Mouse (Mus musculus) retina, postnatal 7 days (tissue): ENCODE measurements around the gene Sprr2a3.
"Not testable (repeated sequence)": the region's sequence is repeated elsewhere in the genome, so short reads cannot be mapped to it uniquely, and the experiment has no call there.

ENCODE experiments used
- DNase-seq: peaks from one replicate; pipeline ENCODE4 v3.0.0-alpha.2; 2012; ENCODE audit warnings: low read depth, low spot score

The Sprr2a3 gene

DNA sequence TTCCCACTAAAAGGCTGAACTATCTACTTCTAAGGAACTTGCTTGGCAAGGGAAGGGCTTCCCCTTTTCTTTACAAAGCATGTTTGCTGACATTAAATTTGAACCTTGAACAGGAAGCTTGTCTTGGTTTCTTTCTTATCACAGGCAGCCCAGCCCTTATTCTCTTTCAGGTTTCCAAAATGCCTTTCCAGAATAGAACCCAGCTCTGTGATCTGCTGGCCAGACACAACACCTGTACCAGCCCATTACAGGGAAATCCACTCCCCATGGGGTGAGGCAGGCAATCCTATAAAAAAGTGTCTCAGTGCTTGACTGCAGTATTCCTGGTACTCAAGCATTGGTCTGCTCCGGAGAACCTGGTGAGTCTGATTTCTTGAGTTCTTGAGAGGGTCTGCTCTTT is at the start of gene Sprr2a3:
Gene Sprr2a3, plus strand, starts transcription at position 317 of the 400 bp plus-strand sequence.
- DNase-seq = not testable (repeated sequence)

DNA sequence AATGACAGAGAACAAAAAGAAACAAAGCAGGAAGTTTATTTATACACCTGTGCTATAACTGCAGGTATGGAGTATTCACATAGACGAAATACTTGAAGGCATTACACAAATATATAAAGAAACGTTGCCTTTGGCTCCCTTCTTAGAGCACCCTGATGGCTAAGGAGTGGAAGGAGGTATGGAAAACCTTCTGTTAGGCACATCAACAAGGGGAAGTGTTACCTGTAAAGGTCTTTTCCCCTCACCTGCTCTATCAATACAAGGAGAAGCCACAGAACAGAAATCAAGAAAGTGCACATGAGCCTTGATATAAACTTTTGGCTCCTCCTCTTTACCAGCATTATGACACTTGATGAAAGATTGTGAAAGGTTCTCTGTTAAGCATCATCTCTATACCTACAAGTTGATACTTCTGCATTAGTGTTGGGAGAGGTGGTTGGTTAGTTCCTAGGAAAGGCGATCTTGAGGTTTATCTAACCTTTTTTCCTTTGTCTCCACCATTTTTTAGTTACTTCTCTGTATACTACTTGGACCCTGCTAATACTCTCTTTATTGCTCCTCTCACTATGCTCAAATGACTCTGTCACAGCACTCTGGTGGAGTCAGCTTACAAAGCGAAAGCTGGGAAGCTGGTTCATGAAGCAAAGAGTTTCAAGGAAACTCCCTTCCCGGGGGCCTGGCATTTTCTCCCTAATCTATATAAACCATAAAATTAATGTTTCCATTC is 48.6 kb upstream of the Sprr2a3 start:
- not testable (repeated sequence) for DNase-seq

DNA sequence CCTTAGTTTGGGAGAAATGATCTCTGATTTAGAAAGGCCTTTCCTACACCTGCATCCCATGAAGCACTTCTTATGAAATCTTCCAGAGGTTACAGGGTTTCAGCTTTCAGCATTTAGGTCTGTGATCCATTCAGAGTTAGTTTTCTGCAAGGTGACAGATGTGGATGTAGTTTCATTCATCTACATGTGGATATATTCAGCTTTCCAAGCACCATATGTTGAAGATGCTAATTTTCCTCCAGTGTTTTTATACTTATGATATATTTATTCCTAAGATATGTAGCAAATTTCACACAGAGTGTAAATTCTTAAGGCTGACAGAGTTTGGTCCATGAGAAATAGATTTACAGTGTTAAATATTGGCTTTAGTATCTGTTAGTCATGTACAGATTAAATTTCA is 46.5 kb upstream of the Sprr2a3 start:
- not testable (repeated sequence) for DNase-seq

DNA sequence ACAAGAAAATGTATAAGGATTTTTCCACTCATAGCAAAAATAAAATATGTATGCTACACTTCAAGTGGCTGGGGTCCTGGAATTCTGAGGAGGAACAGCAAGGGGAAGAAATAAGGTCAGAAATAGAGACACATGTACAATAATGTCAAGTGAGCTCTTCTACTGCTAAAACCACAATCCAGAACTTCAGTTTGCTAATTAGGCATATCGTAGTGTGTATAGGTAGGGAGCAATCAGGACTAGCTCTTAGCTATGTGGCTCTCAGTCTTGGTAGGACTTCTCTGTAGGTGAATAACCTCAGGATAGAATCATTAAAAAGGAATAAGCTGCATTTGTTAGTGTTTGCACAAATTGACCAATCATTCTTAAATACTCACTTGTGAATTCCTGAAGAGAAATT is 46.0 kb upstream of the Sprr2a3 start:
- not testable (repeated sequence) for DNase-seq

DNA sequence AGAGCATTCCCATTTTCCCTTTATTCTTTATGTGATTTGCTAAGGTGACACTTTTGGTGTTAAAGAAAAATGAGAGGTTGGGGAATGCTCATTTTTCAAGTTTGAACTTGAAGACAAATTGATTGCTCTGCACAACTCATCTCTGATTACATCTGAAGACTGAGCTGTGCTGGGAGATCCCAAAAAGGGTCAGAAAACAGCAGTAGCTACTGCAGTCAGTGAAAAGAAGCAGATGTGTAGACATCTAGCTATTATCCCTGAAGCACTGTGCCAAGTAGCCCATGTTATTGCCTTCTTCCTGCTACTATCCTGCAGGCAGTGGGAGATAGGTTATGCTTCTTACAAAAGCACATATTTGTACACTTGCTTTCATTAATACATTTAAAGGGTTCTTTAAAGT is 40.4 kb upstream of the Sprr2a3 start:
- DNase-seq = not testable (repeated sequence)

DNA sequence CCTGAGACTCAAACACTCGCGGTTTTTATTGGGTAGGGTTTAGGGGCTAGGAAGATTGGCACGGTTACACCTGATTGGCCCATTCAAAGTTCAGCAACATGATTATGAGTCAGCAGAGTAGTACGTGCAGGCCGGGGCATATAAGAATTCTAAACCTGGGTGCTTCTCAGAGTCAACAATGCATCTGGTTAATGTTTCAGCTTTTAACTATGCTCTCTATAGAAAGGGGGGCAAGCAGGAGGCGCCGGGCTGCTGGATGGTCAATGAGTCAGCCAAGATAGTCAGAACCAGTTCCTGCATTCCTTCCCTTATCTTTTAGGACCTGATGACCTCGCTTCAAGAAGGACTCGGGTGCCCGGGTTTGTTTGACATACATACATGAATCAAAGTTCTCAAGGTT is 39.0 kb upstream of the Sprr2a3 start:
- not testable (repeated sequence) for DNase-seq

DNA sequence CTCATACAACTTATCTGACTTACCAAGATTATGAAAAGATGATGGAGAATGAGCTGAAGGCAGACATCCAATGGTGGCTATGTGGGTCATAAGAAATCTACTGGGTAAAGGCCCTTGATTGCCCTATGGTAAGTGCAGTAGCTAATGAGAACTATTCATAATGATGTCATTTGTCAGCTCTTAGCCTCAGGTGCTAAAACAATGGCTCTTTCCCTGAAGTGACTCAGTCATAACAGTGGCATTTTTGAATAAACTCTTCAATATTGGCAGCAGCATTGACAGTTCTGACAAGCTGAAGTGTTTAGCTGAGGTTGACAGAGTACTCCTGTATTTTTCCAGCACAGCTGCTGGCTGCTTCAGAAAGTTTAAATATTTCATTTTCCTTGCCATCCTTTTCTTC is 36.7 kb upstream of the Sprr2a3 start:
- DNase-seq = not testable (repeated sequence)

DNA sequence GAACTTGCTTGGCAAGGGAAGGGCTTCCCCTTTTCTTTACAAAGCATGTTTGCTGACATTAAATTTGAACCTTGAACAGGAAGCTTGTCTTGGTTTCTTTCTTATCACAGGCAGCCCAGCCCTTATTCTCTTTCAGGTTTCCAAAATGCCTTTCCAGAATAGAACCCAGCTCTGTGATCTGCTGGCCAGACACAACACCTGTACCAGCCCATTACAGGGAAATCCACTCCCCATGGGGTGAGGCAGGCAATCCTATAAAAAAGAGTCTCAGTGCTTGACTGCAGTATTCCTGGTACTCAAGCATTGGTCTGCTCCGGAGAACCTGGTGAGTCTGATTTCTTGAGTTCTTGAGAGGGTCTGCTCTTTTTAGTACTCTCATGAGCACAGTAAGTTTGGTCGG is 34.8 kb upstream of the Sprr2a3 start:
- DNase-seq = not testable (repeated sequence)

DNA sequence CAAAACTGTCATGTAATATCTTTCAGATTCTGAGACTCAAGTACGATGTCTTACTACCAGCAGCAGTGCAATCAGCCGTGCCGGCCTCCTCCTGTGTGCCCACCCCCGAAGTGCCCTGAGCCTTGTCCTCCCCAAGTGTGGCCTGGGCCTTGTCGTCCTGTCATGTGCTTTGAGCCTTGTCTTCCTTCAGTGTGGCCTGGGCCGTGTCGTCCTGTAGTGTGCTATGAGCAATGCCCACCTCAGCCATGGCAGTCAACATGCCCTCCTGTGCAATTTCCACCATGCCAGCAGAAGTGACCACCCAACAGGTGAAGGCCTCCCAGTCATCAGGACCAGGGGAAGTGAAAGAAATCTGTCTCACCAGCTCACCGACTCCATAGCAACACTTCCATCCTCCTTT is 31.4 kb upstream of the Sprr2a3 start:
- not testable (repeated sequence) for DNase-seq

DNA sequence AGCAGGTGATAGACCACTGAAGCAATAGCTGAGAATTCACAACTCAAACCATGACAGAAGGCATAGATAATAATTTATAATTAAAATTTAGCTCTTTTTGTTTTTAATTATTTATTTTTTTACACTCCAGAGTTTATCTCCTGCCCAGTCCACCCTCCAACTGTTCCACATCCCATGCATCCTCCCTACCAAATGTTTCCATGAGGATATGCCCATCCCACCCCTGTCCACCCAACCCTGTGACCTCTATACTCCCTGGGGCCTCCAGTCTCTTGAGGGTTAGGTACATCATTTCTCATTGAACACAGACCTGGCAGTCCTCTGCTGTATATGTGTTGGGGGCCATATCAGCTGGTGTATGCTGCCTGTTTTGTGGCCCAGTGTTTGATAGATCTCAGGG is 26.7 kb upstream of the Sprr2a3 start:
- not testable (repeated sequence) for DNase-seq

DNA sequence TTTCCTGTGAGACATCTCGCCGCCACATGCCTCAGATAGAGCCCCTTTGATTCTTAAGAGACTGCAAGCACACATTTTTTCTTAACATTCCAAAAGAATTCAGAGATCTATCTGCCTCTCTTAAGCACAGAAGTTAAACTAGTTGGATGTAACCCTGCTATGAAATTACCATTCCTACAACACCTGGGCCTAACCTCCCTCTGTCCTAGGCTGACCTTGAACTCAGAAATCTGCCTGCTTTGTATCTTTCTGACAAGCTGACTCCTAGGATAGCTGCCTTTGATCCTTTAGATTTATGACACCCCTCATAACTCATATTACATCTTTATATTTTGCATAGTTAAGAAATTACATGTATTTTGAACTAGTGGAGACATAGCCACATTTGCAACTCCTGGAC is 21.8 kb upstream of the Sprr2a3 start:
- not testable (repeated sequence) for DNase-seq

DNA sequence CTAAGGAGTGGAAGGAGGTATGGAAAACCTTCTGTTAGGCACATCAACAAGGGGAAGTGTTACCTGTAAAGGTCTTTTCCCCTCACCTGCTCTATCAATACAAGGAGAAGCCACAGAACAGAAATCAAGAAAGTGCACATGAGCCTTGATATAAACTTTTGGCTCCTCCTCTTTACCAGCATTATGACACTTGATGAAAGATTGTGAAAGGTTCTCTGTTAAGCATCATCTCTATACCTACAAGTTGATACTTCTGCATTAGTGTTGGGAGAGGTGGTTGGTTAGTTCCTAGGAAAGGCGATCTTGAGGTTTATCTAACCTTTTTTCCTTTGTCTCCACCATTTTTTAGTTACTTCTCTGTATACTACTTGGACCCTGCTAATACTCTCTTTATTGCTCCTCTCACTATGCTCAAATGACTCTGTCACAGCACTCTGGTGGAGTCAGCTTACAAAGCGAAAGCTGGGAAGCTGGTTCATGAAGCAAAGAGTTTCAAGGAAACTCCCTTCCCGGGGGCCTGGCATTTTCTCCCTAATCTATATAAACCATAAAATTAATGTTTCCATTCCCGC is 13.7 kb upstream of the Sprr2a3 start:
- DNase-seq = not testable (repeated sequence)

DNA sequence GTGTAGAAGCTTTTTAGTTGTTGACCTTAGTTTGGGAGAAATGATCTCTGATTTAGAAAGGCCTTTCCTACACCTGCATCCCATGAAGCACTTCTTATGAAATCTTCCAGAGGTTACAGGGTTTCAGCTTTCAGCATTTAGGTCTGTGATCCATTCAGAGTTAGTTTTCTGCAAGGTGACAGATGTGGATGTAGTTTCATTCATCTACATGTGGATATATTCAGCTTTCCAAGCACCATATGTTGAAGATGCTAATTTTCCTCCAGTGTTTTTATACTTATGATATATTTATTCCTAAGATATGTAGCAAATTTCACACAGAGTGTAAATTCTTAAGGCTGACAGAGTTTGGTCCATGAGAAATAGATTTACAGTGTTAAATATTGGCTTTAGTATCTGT is 11.7 kb upstream of the Sprr2a3 start:
- DNase-seq = not testable (repeated sequence)

DNA sequence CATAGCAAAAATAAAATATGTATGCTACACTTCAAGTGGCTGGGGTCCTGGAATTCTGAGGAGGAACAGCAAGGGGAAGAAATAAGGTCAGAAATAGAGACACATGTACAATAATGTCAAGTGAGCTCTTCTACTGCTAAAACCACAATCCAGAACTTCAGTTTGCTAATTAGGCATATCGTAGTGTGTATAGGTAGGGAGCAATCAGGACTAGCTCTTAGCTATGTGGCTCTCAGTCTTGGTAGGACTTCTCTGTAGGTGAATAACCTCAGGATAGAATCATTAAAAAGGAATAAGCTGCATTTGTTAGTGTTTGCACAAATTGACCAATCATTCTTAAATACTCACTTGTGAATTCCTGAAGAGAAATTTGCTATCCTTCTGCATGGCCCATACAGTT is 11.2 kb upstream of the Sprr2a3 start:
- not testable (repeated sequence) for DNase-seq

DNA sequence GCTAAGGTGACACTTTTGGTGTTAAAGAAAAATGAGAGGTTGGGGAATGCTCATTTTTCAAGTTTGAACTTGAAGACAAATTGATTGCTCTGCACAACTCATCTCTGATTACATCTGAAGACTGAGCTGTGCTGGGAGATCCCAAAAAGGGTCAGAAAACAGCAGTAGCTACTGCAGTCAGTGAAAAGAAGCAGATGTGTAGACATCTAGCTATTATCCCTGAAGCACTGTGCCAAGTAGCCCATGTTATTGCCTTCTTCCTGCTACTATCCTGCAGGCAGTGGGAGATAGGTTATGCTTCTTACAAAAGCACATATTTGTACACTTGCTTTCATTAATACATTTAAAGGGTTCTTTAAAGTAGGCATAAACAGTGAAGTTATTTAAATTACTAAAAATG is 5.6 kb upstream of the Sprr2a3 start:
- DNase-seq = not testable (repeated sequence)

DNA sequence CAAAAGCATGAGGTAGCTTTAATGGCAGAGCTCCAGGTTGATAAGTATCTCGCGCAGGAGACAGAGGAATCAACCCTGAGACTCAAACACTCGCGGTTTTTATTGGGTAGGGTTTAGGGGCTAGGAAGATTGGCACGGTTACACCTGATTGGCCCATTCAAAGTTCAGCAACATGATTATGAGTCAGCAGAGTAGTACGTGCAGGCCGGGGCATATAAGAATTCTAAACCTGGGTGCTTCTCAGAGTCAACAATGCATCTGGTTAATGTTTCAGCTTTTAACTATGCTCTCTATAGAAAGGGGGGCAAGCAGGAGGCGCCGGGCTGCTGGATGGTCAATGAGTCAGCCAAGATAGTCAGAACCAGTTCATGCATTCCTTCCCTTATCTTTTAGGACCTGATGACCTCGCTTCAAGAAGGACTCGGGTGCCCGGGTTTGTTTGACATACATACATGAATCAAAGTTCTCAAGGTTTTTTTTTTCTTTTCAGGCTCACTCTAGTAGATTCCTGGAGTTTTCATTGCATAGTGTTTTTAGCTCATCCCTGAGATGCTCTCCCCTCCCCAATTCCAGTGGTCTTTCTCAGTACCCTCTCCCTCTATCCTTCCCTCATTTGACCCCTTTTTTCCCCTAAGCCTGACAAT is 4.1 kb upstream of the Sprr2a3 start:
- not testable (repeated sequence) for DNase-seq

DNA sequence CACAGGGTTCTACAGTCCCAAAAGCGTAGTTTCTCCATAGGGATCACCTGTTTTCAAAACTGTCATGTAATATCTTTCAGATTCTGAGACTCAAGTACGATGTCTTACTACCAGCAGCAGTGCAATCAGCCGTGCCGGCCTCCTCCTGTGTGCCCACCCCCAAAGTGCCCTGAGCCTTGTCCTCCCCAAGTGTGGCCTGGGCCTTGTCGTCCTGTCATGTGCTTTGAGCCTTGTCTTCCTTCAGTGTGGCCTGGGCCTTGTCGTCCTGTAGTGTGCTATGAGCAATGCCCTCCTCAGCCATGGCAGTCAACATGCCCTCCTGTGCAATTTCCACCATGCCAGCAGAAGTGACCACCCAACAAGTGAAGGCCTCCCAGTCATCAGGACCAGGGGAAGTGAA is 3.3 kb downstream of the Sprr2a3 start:
- not testable (repeated sequence) for DNase-seq

DNA sequence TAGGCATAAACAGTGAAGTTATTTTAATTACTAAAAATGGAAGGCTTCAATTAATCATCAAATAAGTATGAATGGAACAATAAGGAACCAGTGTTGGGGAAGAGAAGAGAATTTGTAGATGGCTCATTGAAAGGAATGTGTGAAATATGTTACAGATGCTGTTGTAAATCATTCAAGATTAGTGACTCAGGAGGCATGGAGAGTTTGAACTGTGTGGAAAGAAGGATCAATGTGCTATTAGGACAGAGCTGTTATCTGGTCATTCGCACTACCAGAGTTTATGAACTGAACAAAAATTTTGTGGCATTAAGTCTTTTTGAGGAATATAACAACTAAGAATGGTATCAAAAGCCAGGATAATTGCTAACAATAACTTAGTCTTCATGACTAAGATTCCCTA is 22.2 kb downstream of the Sprr2a3 start:
- no peak for DNase-seq

DNA sequence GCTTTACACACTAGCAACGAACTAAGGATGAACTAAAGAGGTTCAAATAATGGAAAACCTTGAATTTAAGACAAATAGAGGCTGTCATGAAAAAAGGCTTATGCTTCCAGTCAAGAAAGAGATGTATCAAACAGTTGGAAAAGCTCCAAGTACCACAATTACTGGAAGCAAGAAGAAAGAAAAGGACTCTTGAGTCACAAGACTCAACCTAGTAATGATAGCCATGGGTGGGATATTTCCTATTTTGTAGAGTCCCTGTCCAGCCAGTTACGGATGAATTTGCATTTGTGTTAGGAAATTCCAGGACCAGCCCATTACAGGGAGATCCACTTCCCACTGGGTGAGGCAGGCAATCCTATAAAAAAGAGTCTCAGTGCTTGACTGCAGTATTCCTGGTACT is 31.1 kb downstream of the Sprr2a3 start, which contains the start of gene Sprr2b:
Gene Sprr2b, plus strand, starts transcription at position 301 of the 400 bp plus-strand sequence.
- no peak for DNase-seq

DNA sequence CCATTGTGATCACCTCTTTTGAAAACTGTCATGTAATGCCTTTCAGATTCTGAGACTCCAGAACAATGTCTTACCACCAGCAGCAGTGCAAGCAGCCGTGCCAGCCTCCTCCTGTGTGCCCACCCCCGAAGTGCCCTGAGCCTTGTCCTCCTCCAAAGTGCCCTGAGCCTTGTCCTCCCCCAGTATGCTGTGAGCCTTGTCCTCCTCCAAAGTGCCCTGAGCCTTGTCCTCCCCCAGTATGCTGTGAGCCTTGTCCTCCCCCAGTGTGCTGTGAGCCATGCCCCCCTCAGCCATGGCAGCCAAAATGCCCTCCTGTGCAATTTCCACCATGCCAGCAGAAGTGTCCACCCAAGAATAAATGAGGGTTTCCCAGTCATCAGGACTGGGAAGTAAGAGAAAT is 32.2 kb downstream of the Sprr2a3 start:
- DNase-seq = no peak

DNA sequence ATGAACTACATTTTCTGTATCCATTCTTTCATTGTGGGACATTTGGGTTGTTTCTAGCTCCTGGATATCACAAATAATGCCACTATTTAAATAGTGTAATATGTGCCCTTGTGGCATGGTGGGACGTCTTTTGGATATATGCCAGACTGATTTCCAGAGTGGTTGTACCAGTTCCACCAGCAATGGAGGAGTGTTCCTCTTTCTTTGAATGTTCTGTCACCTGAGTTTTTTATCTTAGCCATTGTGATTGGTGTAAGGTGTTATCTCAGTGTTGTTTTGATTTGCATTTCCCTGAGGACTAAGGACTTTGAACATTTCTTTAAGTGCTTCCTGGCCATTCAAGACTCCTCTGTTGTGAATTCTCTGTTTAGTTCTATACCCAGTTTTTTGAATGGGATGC is 51.1 kb downstream of the Sprr2a3 start:
- DNase-seq = no peak

DNA sequence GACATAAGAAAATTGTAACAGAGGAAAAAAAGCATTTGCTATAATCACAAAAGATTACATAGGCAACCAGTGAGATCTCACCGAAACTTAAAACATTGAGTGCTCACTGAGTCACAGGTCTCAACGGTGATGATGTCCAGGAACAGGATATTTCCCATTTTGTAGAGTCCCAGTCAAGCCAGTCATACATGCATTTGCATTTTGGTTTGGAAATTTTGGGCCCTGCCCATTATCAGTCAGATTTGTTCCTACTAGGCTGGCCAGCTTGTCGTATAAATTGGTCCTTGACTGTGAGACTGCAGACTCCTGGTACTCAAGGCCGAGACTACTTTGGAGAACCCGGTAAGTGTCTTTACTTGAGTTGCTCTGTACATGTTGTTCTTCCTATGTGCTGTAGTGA is 53.6 kb downstream of the Sprr2a3 start, which contains the start of gene Sprr2d:
Gene Sprr2d, plus strand, starts transcription at position 301 of the 400 bp plus-strand sequence.
- DNase-seq = no peak
